ENCODE assay signal across 9 mouse cellular contexts in genomic region chr9:21037481-21037891, GRCm38 (mm10). TPM values are rescaled to one million over a fixed set of nuclear protein-coding genes. Genes with fewer than 3 reads are reported as not detected.
DNase-seq lines count a peak whose midpoint lies in the region; ATAC-seq and TF ChIP-seq lines count a peak whose summit lies in the region.
"Had no signal": no experiment of that assay in that cellular context is flagged by ENCODE, and none has a peak within 500 bp of the region (broad histone marks: within the 10 kb centered on the region; RNA-seq: fewer than 3 reads in every experiment).

No protein-coding gene starts in this region.

- WGBS in heart, embryonic 13.5 days: 2% methylated on average over 31 of the region's 31 CpGs
- 1% methylated on average over 31 of the region's 31 CpGs for WGBS in midbrain, embryonic 15.5 days

- H3K9ac ChIP-seq in heart, embryonic 13.5 days: peak overlapping the region; percentile 69
- peak overlapping the region; percentile 69 for H3K9ac ChIP-seq in midbrain, embryonic 15.5 days

- H3K27me3 ChIP-seq in heart, embryonic 13.5 days (replicated peaks): peaks cover 85% of the 10 kb centered on the region
- H3K27me3 ChIP-seq in midbrain, embryonic 15.5 days (replicated peaks): peaks cover 79% of the 10 kb centered on the region

- H3K4me3 ChIP-seq in heart, embryonic 13.5 days: peak overlapping the region; percentile 43
- H3K4me3 ChIP-seq in midbrain, embryonic 15.5 days: peak overlapping the region; percentile 57

- H3K27ac ChIP-seq in heart, embryonic 13.5 days (replicated peaks): no peak overlapping the region
- H3K27ac ChIP-seq in midbrain, embryonic 15.5 days: no peak overlapping the region

- H3K4me1 ChIP-seq in heart, embryonic 13.5 days: peaks cover 46% of the 10 kb centered on the region
- peaks cover 46% of the 10 kb centered on the region for H3K4me1 ChIP-seq in midbrain, embryonic 15.5 days

- H3K4me2 ChIP-seq in heart, embryonic 13.5 days: peak overlapping the region; percentile 70
- peak overlapping the region; percentile 87 for H3K4me2 ChIP-seq in midbrain, embryonic 15.5 days

- peak; percentile 50; the same call in 1 of the 2 replicates for TF ChIP-seq POLR2A in brain, embryonic 14.5 days (IDR thresholded peaks at IDR 0.05; ENCODE audit: borderline replicate concordance, extremely low read depth, insufficient read depth, insufficient read length, poor library complexity, severe bottlenecking)

- TF ChIP-seq CTCF in brain, embryonic 14.5 days (IDR thresholded peaks at IDR 0.05; ENCODE audit: borderline replicate concordance, extremely low read depth, insufficient read depth, insufficient read length): no peak

- peak; percentile 25 for DNase-seq in gastrocnemius, postnatal 14 days
- DNase-seq in gastrocnemius, adult 18-20 months (ENCODE audit: low spot score): no peak
- peak; percentile 59 for DNase-seq in brain, embryonic 14.5 days (ENCODE audit: low read depth)
- peak; percentile 24 to 44 for DNase-seq in kidney, postnatal 25 days
- DNase-seq in MN1 (ENCODE audit: low spot score): no peak
- no peak for DNase-seq in urinary bladder, postnatal 14 days (ENCODE audit: low spot score)

- intact Hi-C loops in gastrocnemius, postnatal 14 days (cut with DNase I; ENCODE audit: low total_unique reads): no loop called here

- H3K9me3 ChIP-seq in heart, embryonic 13.5 days: no peaks in the 10 kb centered on the region
- no peaks in the 10 kb centered on the region for H3K9me3 ChIP-seq in midbrain, embryonic 15.5 days

- ATAC-seq in heart, embryonic 13.5 days (ENCODE audit: extremely low read depth, insufficient number of reproducible peaks, low FRiP score, low TSS enrichment): peak; percentile 32; the same call in 1 of the 2 replicates
- ATAC-seq in midbrain, embryonic 15.5 days (replicated peaks): peak; percentile 87

- H3K36me3 ChIP-seq in heart, embryonic 13.5 days: no peaks in the 10 kb centered on the region
- no peaks in the 10 kb centered on the region for H3K36me3 ChIP-seq in midbrain, embryonic 15.5 days (replicated peaks)

RNA-seq across cellular contexts. Expression of gene Icam5, which starts 5.6 kb away (rescaled TPM):
- total RNA-seq in gastrocnemius, postnatal 14 days (2021): under 1 TPM; 0.07 to 0.10 TPM
- total RNA-seq in gastrocnemius, adult 18-20 months (2021): not detected
- 1.0 and 1.5 TPM in 2 replicates for polyA plus RNA-seq in brain, embryonic 14.5 days (2012; rRNA removed)
- 0.04 and 0.05 TPM in 2 replicates for polyA plus RNA-seq in heart, embryonic 13.5 days (2015; fragmentation: Nextera tagmentation; extraction: Ambion mirVana)
- polyA plus RNA-seq in midbrain, embryonic 15.5 days (2015; fragmentation: Nextera tagmentation; extraction: Ambion mirVana): 1.8 TPM in 2 replicates

RNA-seq across cellular contexts. Expression of gene Icam4, which starts 8.3 kb away (rescaled TPM):
- total RNA-seq in gastrocnemius, postnatal 14 days (2021): under 1 TPM; 0.29 to 0.43 TPM
- total RNA-seq in gastrocnemius, adult 18-20 months (2021): 1 to 10 TPM; 1.4 to 2.8 TPM
- 0.08 and 0.13 TPM in 2 replicates for polyA plus RNA-seq in brain, embryonic 14.5 days (2012; rRNA removed)
- polyA plus RNA-seq in heart, embryonic 13.5 days (2015; fragmentation: Nextera tagmentation; extraction: Ambion mirVana): 3.1 and 8.3 TPM in 2 replicates
- polyA plus RNA-seq in midbrain, embryonic 15.5 days (2015; fragmentation: Nextera tagmentation; extraction: Ambion mirVana): 0.27 TPM in 2 replicates
- total RNA-seq: gastrocnemius, postnatal 4 days had no signal

RNA-seq across cellular contexts. Expression of gene Icam1, which starts 21.7 kb away (rescaled TPM):
- 1 to 10 TPM; 3.1 to 3.4 TPM for total RNA-seq in gastrocnemius, postnatal 14 days (2021)
- total RNA-seq in gastrocnemius, adult 18-20 months (2021): 1 to 10 TPM; 1.6 to 3.0 TPM
- polyA plus RNA-seq in brain, embryonic 14.5 days (2012; rRNA removed): 3.0 and 3.9 TPM in 2 replicates
- 11.6 and 11.9 TPM in 2 replicates for polyA plus RNA-seq in heart, embryonic 13.5 days (2015; fragmentation: Nextera tagmentation; extraction: Ambion mirVana)
- polyA plus RNA-seq in midbrain, embryonic 15.5 days (2015; fragmentation: Nextera tagmentation; extraction: Ambion mirVana): 3.3 and 3.9 TPM in 2 replicates

RNA-seq across cellular contexts. Expression of gene Zglp1, which starts 29.4 kb away (rescaled TPM):
- total RNA-seq in gastrocnemius, postnatal 14 days (2021): not detected
- not detected for total RNA-seq in gastrocnemius, adult 18-20 months (2021)
- 1.3 and 2.1 TPM in 2 replicates for polyA plus RNA-seq in brain, embryonic 14.5 days (2012; rRNA removed)
- 0.51 and 0.87 TPM in 2 replicates for polyA plus RNA-seq in heart, embryonic 13.5 days (2015; fragmentation: Nextera tagmentation; extraction: Ambion mirVana)
- polyA plus RNA-seq in midbrain, embryonic 15.5 days (2015; fragmentation: Nextera tagmentation; extraction: Ambion mirVana): 0.86 and 3.1 TPM in 2 replicates
- total RNA-seq: gastrocnemius, postnatal 4 days had no signal

RNA-seq across cellular contexts. Expression of gene Mrpl4, which starts 34.9 kb away (rescaled TPM):
- total RNA-seq in gastrocnemius, postnatal 14 days (2021): 10 to 100 TPM; 50.8 to 54.9 TPM
- total RNA-seq in gastrocnemius, adult 18-20 months (2021): 10 to 100 TPM; 57.9 to 58.8 TPM
- 81.1 and 85.4 TPM in 2 replicates for polyA plus RNA-seq in brain, embryonic 14.5 days (2012; rRNA removed)
- 124 and 139 TPM in 2 replicates for polyA plus RNA-seq in heart, embryonic 13.5 days (2015; fragmentation: Nextera tagmentation; extraction: Ambion mirVana)
- 93.4 and 110 TPM in 2 replicates for polyA plus RNA-seq in midbrain, embryonic 15.5 days (2015; fragmentation: Nextera tagmentation; extraction: Ambion mirVana)

Comparison
In these comparisons a context has a peak if more than half of its experiments do, and no peak if none do; other contexts are left out.
1. DNase-seq: peak in gastrocnemius, postnatal 14 days (single experiment), brain, embryonic 14.5 days (single experiment) and kidney, postnatal 25 days (2 of 2); none in gastrocnemius, adult 18-20 months (single experiment), MN1 (single experiment) and urinary bladder, postnatal 14 days (single experiment).